Mouse (Mus musculus) liver, embryonic 14.5 days (tissue): ENCODE results near the gene Nsg2.

ENCODE experiments used
- CTCF ChIP-seq: IDR thresholded peaks from 2 replicates; pipeline ENCODE4 v1.5.1; 2016; ENCODE audit warnings: antibody characterized with exemption, low read depth, control low read depth
- EP300 ChIP-seq: IDR thresholded peaks from 2 replicates; pipeline ENCODE4 v1.6.1; 2016; ENCODE audit warnings: antibody characterized with exemption, low read depth

- TF ChIP-seq CTCF = no peak
- TF ChIP-seq EP300 = no peak
Measured at GRCm38 (mm10) chr11:32063775-32064510, 63.7 kb downstream of the Nsg2 start.
